Mouse (Mus musculus): ENCODE results near the gene Sfxn5. TPM values are rescaled to one million over a fixed set of nuclear protein-coding genes. Genes with fewer than 3 reads are reported as not detected.

The Sfxn5 gene
- total and polyA plus RNA-seq, 2 experiments from 2014 or later, result 108 to 151 TPM

- Histone ChIP-seq H3K9me3 (ENCODE audit: low read length) (no peaks in the 10 kb centered on the region), H3K4me3 (ENCODE audit: low read length) (no peak overlapping the region), H3K36me3 (ENCODE audit: insufficient read depth, low read length) (no peaks in the 10 kb centered on the region), H3K27ac (no peak overlapping the region), H3K9ac (replicated peaks; ENCODE audit: low read length) (no peak overlapping the region), H3K4me2 (ENCODE audit: low read depth, low read length) (no peak overlapping the region), H3K4me1 (ENCODE audit: insufficient read depth, low read length) (0 out of 2 replicates have a peak, but pooled peaks cover 3% of the 10 kb centered on the region), H3K27me3 (ENCODE audit: insufficient read depth, low read length) (no peaks in the 10 kb centered on the region)
- TF ChIP-seq CTCF (IDR thresholded peaks at IDR 0.05; ENCODE audit: low read depth), result no peak
- no peak for DNase-seq (ENCODE audit: low spot score)
- ATAC-seq, result no peak
- WGBS, result 62% methylated on average over 4 of the region's 4 CpGs
Measured at GRCm38 (mm10) chr6:85356682-85357465, 23.7 kb upstream of the Sfxn5 start.

GRCm38 (mm10) chr6:85355753-85356152, 22.5 kb upstream of the Sfxn5 start:
- 95% methylated on average over 2 of the region's 2 CpGs for WGBS
- TF ChIP-seq CTCF (IDR thresholded peaks at IDR 0.05; ENCODE audit: low read depth), result no peak
- Histone ChIP-seq H3K9ac (replicated peaks; ENCODE audit: low read length) (no peak overlapping the region), H3K27ac (no peak overlapping the region), H3K27me3 (ENCODE audit: insufficient read depth, low read length) (no peaks in the 10 kb centered on the region), H3K4me2 (ENCODE audit: low read depth, low read length) (no peak overlapping the region), H3K9me3 (ENCODE audit: low read length) (no peaks in the 10 kb centered on the region), H3K36me3 (ENCODE audit: insufficient read depth, low read length) (no peaks in the 10 kb centered on the region; the same call in 1 of the 2 replicates), H3K4me1 (ENCODE audit: insufficient read depth, low read length) (0 out of 2 replicates have a peak, but pooled peaks cover 3% of the 10 kb centered on the region), H3K4me3 (ENCODE audit: low read length) (no peak overlapping the region)
- ATAC-seq (no peak), DNase-seq (ENCODE audit: low spot score) (no peak)

GRCm38 (mm10) chr6:85354709-85355108, 21.5 kb upstream of the Sfxn5 start:
- H3K4me1 ChIP-seq (ENCODE audit: insufficient read depth, low read length), result 0 out of 2 replicates have a peak, but pooled peaks cover 3% of the 10 kb centered on the region
- no peaks in the 10 kb centered on the region; the same call in 1 of the 2 replicates for H3K36me3 ChIP-seq (ENCODE audit: insufficient read depth, low read length)
- no peak overlapping the region for H3K27ac ChIP-seq
- no peak overlapping the region for H3K4me3 ChIP-seq (ENCODE audit: low read length)
- no peak overlapping the region for H3K4me2 ChIP-seq (ENCODE audit: low read depth, low read length)
- TF ChIP-seq CTCF (IDR thresholded peaks at IDR 0.05; ENCODE audit: low read depth), result no peak
- WGBS, result 35% methylated on average over 6 of the region's 6 CpGs
- DNase-seq (ENCODE audit: low spot score) (peak; percentile 58), ATAC-seq (no peak)
- no peak overlapping the region for H3K9ac ChIP-seq (replicated peaks; ENCODE audit: low read length)
- no peaks in the 10 kb centered on the region for H3K9me3 ChIP-seq (ENCODE audit: low read length)
- no peaks in the 10 kb centered on the region for H3K27me3 ChIP-seq (ENCODE audit: insufficient read depth, low read length)

- Histone ChIP-seq H3K36me3 (ENCODE audit: insufficient read depth, low read length) (peaks cover 2% of the 10 kb centered on the region; the same call in 1 of the 2 replicates), H3K27me3 (ENCODE audit: insufficient read depth, low read length) (no peaks in the 10 kb centered on the region)
Measured at GRCm38 (mm10) chr6:85353706-85354105, 20.5 kb upstream of the Sfxn5 start.

GRCm38 (mm10) chr6:85350157-85350556, 16.9 kb upstream of the Sfxn5 start:
- Histone ChIP-seq H3K27ac (no peak overlapping the region), H3K9me3 (ENCODE audit: low read length) (no peaks in the 10 kb centered on the region), H3K9ac (replicated peaks; ENCODE audit: low read length) (no peak overlapping the region), H3K36me3 (ENCODE audit: insufficient read depth, low read length) (peaks cover 18% of the 10 kb centered on the region), H3K4me1 (ENCODE audit: insufficient read depth, low read length) (no peaks in the 10 kb centered on the region), H3K4me3 (ENCODE audit: low read length) (no peak overlapping the region), H3K27me3 (ENCODE audit: insufficient read depth, low read length) (no peaks in the 10 kb centered on the region), H3K4me2 (ENCODE audit: low read depth, low read length) (no peak overlapping the region)
- TF ChIP-seq CTCF (IDR thresholded peaks at IDR 0.05; ENCODE audit: low read depth), result no peak
- ATAC-seq (no peak), DNase-seq (ENCODE audit: low spot score) (no peak)
- 100% methylated on average over 1 of the region's 1 CpGs for WGBS

More at GRCm38 (mm10) chr6:85353706-85354105, 20.5 kb upstream of the Sfxn5 start:
- no peak overlapping the region for H3K4me3 ChIP-seq (ENCODE audit: low read length)
- H3K4me1 ChIP-seq (ENCODE audit: insufficient read depth, low read length), result 0 out of 2 replicates have a peak, but pooled peaks cover 3% of the 10 kb centered on the region
- H3K9me3 ChIP-seq (ENCODE audit: low read length), result no peaks in the 10 kb centered on the region
- H3K9ac ChIP-seq (replicated peaks; ENCODE audit: low read length), result no peak overlapping the region
- DNase-seq (ENCODE audit: low spot score) (peak; percentile 20), ATAC-seq (no peak)
- peak; percentile 39; the same call in 1 of the 2 replicates for TF ChIP-seq CTCF (IDR thresholded peaks at IDR 0.05; ENCODE audit: low read depth)
- WGBS, result 61% methylated on average over 3 of the region's 3 CpGs
- no peak overlapping the region for H3K27ac ChIP-seq
- H3K4me2 ChIP-seq (ENCODE audit: low read depth, low read length), result no peak overlapping the region

GRCm38 (mm10) chr6:85349246-85349645, 16.0 kb upstream of the Sfxn5 start:
- Histone ChIP-seq H3K4me1 (ENCODE audit: insufficient read depth, low read length) (no peaks in the 10 kb centered on the region), H3K36me3 (ENCODE audit: insufficient read depth, low read length) (peaks cover 18% of the 10 kb centered on the region), H3K9ac (replicated peaks; ENCODE audit: low read length) (no peak overlapping the region), H3K27me3 (ENCODE audit: insufficient read depth, low read length) (no peaks in the 10 kb centered on the region), H3K4me2 (ENCODE audit: low read depth, low read length) (no peak overlapping the region), H3K9me3 (ENCODE audit: low read length) (no peaks in the 10 kb centered on the region), H3K4me3 (ENCODE audit: low read length) (no peak overlapping the region), H3K27ac (no peak overlapping the region)
- 65% methylated on average over 7 of the region's 7 CpGs for WGBS
- TF ChIP-seq CTCF (IDR thresholded peaks at IDR 0.05; ENCODE audit: low read depth), result no peak
- no peak for DNase-seq (ENCODE audit: low spot score)
- ATAC-seq, result no peak

GRCm38 (mm10) chr6:85348133-85348532, 14.9 kb upstream of the Sfxn5 start:
- no peak for DNase-seq (ENCODE audit: low spot score)
- 88% methylated on average over 11 of the region's 11 CpGs for WGBS
- H3K27me3 ChIP-seq (ENCODE audit: insufficient read depth, low read length), result no peaks in the 10 kb centered on the region
- no peak overlapping the region for H3K27ac ChIP-seq
- no peak for TF ChIP-seq CTCF (IDR thresholded peaks at IDR 0.05; ENCODE audit: low read depth)
- H3K4me3 ChIP-seq (ENCODE audit: low read length), result no peak overlapping the region
- H3K4me1 ChIP-seq (ENCODE audit: insufficient read depth, low read length), result no peaks in the 10 kb centered on the region
- no peaks in the 10 kb centered on the region for H3K9me3 ChIP-seq (ENCODE audit: low read length)
- no peak overlapping the region for H3K4me2 ChIP-seq (ENCODE audit: low read depth, low read length)
- peaks cover 18% of the 10 kb centered on the region for H3K36me3 ChIP-seq (ENCODE audit: insufficient read depth, low read length)
- no peak overlapping the region for H3K9ac ChIP-seq (replicated peaks; ENCODE audit: low read length)
- no peak for ATAC-seq

Measured in hindbrain, postnatal 0 days (tissue).